Mouse (Mus musculus) stomach, postnatal 0 days (tissue): ENCODE measurements around the gene Prss44.

Source experiments
- CTCF ChIP-seq: IDR thresholded peaks from 2 replicates; pipeline ENCODE4 v1.5.1; 2016; ENCODE audit warnings: antibody characterized with exemption, low read depth, mild to moderate bottlenecking, moderate library complexity
- EP300 ChIP-seq: optimal IDR thresholded peaks from 2 replicates; pipeline ENCODE3; 2016; ENCODE audit warnings: antibody characterized with exemption

DNA sequence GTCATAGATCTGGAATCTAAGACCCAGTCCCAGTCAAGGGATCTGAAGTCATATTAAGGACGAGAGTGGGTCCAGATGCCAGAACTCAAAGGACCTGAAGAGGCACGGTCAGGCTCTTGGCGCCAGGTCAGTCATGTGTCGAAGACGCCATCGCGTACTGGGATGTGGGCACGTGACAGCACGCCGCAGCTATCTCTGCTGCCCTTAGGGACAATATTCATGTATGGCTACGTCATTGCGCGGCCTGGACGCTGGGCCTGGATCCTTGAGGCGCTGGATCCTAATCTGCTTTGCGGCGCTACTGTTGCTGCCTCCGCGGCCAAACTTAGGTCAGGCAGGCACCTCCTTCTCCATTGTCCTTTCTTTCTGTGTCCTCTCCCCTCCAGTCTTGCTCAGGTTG lies 20.6 kb downstream of the Prss44 start, which contains the start of gene Prss45:
- TF ChIP-seq CTCF (no peak), EP300 (no peak)
